ENCODE assay signal across 12 mouse cellular contexts in the genomic region with DNA sequence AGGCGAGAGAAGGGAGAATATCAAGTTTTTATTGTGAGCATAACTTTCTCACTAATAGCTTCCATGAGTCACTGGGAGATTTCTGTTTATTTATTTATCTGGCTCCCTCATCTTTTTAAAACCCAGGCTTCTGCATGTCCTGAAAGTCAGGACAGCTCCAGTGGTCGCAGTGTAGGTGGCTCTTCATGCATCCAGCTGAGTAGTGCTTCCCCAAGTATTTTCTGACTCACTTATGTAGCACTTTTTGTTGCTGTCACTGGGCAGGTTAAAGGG.
DNase-seq lines count a peak whose midpoint lies in the region; ATAC-seq lines count a peak whose summit lies in the region.
"Had no signal": no experiment of that assay in that cellular context is flagged by ENCODE, and none has a peak within 500 bp of the region (broad histone marks: within the 10 kb centered on the region; RNA-seq: fewer than 3 reads in every experiment).

No protein-coding gene starts in this region.

- ATAC-seq in hindbrain, embryonic 12.5 days (ENCODE audit: low FRiP score) = no peak
- no peak for ATAC-seq in lung, embryonic 15.5 days (ENCODE audit: borderline replicate concordance, extremely low read depth, low FRiP score, low TSS enrichment)
- no peak for ATAC-seq in embryonic facial prominence, embryonic 13.5 days (ENCODE audit: insufficient number of reproducible peaks, insufficient read depth, low FRiP score, low TSS enrichment, low read depth)
- no peak for ATAC-seq in limb, embryonic 15.5 days (ENCODE audit: insufficient number of reproducible peaks, low FRiP score, low TSS enrichment, low read depth)

- H3K4me3 ChIP-seq in hindbrain, embryonic 10.5 days = no peak overlapping the region
- H3K4me3 ChIP-seq in hindbrain, embryonic 12.5 days = no peak overlapping the region
- no peak overlapping the region for H3K4me3 ChIP-seq in lung, embryonic 15.5 days
- no peak overlapping the region for H3K4me3 ChIP-seq in embryonic facial prominence, embryonic 13.5 days
- H3K4me3 ChIP-seq in limb, embryonic 15.5 days = no peak overlapping the region
- H3K4me3 ChIP-seq: forebrain, embryonic 15.5 days had no signal

- no peaks in the 10 kb centered on the region for H3K27me3 ChIP-seq in hindbrain, embryonic 10.5 days (ENCODE audit: insufficient read depth, poor library complexity, severe bottlenecking)
- no peaks in the 10 kb centered on the region for H3K27me3 ChIP-seq in hindbrain, embryonic 12.5 days
- no peaks in the 10 kb centered on the region for H3K27me3 ChIP-seq in lung, embryonic 15.5 days
- no peaks in the 10 kb centered on the region for H3K27me3 ChIP-seq in embryonic facial prominence, embryonic 13.5 days
- H3K27me3 ChIP-seq in limb, embryonic 15.5 days = no peaks in the 10 kb centered on the region
- H3K27me3 ChIP-seq: forebrain, embryonic 15.5 days had no signal

- DNase-seq in hindbrain, embryonic 10.5 days (ENCODE audit: low spot score) = no peak
- DNase-seq in lung, postnatal 10 days = no peak
- no peak for DNase-seq in embryo, embryonic 10 days (ENCODE audit: low spot score)
- DNase-seq in layer of hippocampus, postnatal 25 days (ENCODE audit: extremely low spot score in 1 of 2, low spot score in 1 of 2) = no peak
- DNase-seq: cerebellum, adult 11-12 months; spleen, adult 18-20 months had no signal

- H3K9ac ChIP-seq in hindbrain, embryonic 12.5 days = no peak overlapping the region
- no peak overlapping the region for H3K9ac ChIP-seq in lung, embryonic 15.5 days
- H3K9ac ChIP-seq in embryonic facial prominence, embryonic 13.5 days = no peak overlapping the region
- H3K9ac ChIP-seq in limb, embryonic 15.5 days = no peak overlapping the region
- H3K9ac ChIP-seq: forebrain, embryonic 15.5 days; liver, embryonic 14.5 days had no signal

- H3K36me3 ChIP-seq in hindbrain, embryonic 10.5 days = no peaks in the 10 kb centered on the region
- H3K36me3 ChIP-seq in hindbrain, embryonic 12.5 days = no peaks in the 10 kb centered on the region
- H3K36me3 ChIP-seq in lung, embryonic 15.5 days = no peaks in the 10 kb centered on the region
- no peaks in the 10 kb centered on the region for H3K36me3 ChIP-seq in embryonic facial prominence, embryonic 13.5 days
- no peaks in the 10 kb centered on the region for H3K36me3 ChIP-seq in limb, embryonic 15.5 days
- H3K36me3 ChIP-seq: forebrain, embryonic 15.5 days had no signal

- WGBS in hindbrain, embryonic 10.5 days = 79% methylated on average over 2 of the region's 2 CpGs
- WGBS in hindbrain, embryonic 12.5 days = 74% methylated on average over 2 of the region's 2 CpGs
- 42% methylated on average over 2 of the region's 2 CpGs for WGBS in lung, embryonic 15.5 days
- WGBS in embryonic facial prominence, embryonic 13.5 days = 59% methylated on average over 2 of the region's 2 CpGs
- WGBS in limb, embryonic 15.5 days = 37% methylated on average over 2 of the region's 2 CpGs

- no peaks in the 10 kb centered on the region for H3K9me3 ChIP-seq in hindbrain, embryonic 10.5 days
- H3K9me3 ChIP-seq in hindbrain, embryonic 12.5 days (replicated peaks) = no peaks in the 10 kb centered on the region
- H3K9me3 ChIP-seq in lung, embryonic 15.5 days = no peaks in the 10 kb centered on the region
- no peaks in the 10 kb centered on the region for H3K9me3 ChIP-seq in embryonic facial prominence, embryonic 13.5 days
- H3K9me3 ChIP-seq in limb, embryonic 15.5 days = no peaks in the 10 kb centered on the region
- H3K9me3 ChIP-seq: forebrain, embryonic 15.5 days had no signal

- no peak overlapping the region for H3K4me2 ChIP-seq in hindbrain, embryonic 12.5 days (replicated peaks)
- 0 out of 2 replicates have a peak overlapping the region, but pooled peaks have one; percentile 14 for H3K4me2 ChIP-seq in lung, embryonic 15.5 days
- peak overlapping the region; percentile 28; the same call in 1 of the 2 replicates for H3K4me2 ChIP-seq in embryonic facial prominence, embryonic 13.5 days
- H3K4me2 ChIP-seq in limb, embryonic 15.5 days = peak overlapping the region; percentile 5; the same call in 1 of the 2 replicates
- H3K4me2 ChIP-seq: forebrain, embryonic 15.5 days had no signal

- H3K4me1 ChIP-seq in hindbrain, embryonic 10.5 days (replicated peaks) = peaks cover 45% of the 10 kb centered on the region
- peaks cover 30% of the 10 kb centered on the region for H3K4me1 ChIP-seq in hindbrain, embryonic 12.5 days
- H3K4me1 ChIP-seq in lung, embryonic 15.5 days = peaks cover 79% of the 10 kb centered on the region
- H3K4me1 ChIP-seq in embryonic facial prominence, embryonic 13.5 days = peaks cover 81% of the 10 kb centered on the region
- H3K4me1 ChIP-seq in limb, embryonic 15.5 days = peaks cover 64% of the 10 kb centered on the region

- H3K27ac ChIP-seq in hindbrain, embryonic 10.5 days = 0 out of 2 replicates have a peak overlapping the region, but pooled peaks have one; percentile 30
- H3K27ac ChIP-seq in hindbrain, embryonic 12.5 days = no peak overlapping the region
- H3K27ac ChIP-seq in lung, embryonic 15.5 days = peak overlapping the region; percentile 85
- H3K27ac ChIP-seq in embryonic facial prominence, embryonic 13.5 days = peak overlapping the region; percentile 88
- H3K27ac ChIP-seq in limb, embryonic 15.5 days = peak overlapping the region; percentile 85
- H3K27ac ChIP-seq: liver, embryonic 14.5 days had no signal
